Mouse (Mus musculus) thymus, adult 2 months (tissue): Measurements from ENCODE around the gene Edem2. TPM values are rescaled to one million over a fixed set of nuclear protein-coding genes. Genes with fewer than 3 reads are reported as not detected.
"Not testable (repeated sequence)": the region's sequence is repeated elsewhere in the genome, so short reads cannot be mapped to it uniquely, and the experiment has no call there.

Experiments
- DNase-seq: peaks from one replicate; pipeline ENCODE4 v3.0.0; 2021
- H3K27ac ChIP-seq: fragments of 200-500 bp; 2 replicates; pipeline ENCODE4 v1.5.1; 2012; ENCODE audit warnings: low read length, control low read depth; ENCODE audit not compliant: control insufficient read depth, insufficient read depth
- H3K27me3 ChIP-seq: fragments of 200-500 bp; 2 replicates; pipeline ENCODE4 v1.6.1; 2012; ENCODE audit warnings: mild to moderate bottlenecking, low read length, moderate library complexity, mixed read lengths; ENCODE audit not compliant: control insufficient read depth, insufficient read depth
- H3K36me3 ChIP-seq: fragments of 200-500 bp; 2 replicates; pipeline ENCODE4 v1.6.1; 2012; ENCODE audit warnings: mild to moderate bottlenecking, low read length, moderate library complexity; ENCODE audit not compliant: control insufficient read depth, insufficient read depth
- H3K4me1 ChIP-seq: fragments of 200-500 bp; replicated peaks from 2 replicates; pipeline ENCODE4 v1.6.1; 2012; ENCODE audit warnings: low read length; ENCODE audit not compliant: control insufficient read depth, insufficient read depth
- H3K4me3 ChIP-seq: fragments of 200-500 bp; 2 replicates; pipeline ENCODE4 v1.5.1; 2012; ENCODE audit warnings: mild to moderate bottlenecking, low read length, control low read depth, moderate library complexity; ENCODE audit not compliant: control insufficient read depth, insufficient read depth
- CTCF ChIP-seq: fragments of 200-500 bp; IDR thresholded peaks from 2 replicates; pipeline ENCODE4 v1.5.1; 2012; ENCODE audit warnings: mild to moderate bottlenecking, control low read depth, low read length, moderate library complexity, borderline replicate concordance; ENCODE audit not compliant: control insufficient read depth, poor library complexity, insufficient read depth; ENCODE audit errors: extremely low read depth
- POLR2A ChIP-seq: fragments of 200-500 bp; IDR thresholded peaks from 2 replicates; pipeline ENCODE4 v1.6.1; 2012; ENCODE audit warnings: mild to moderate bottlenecking, low read length, control low read depth, moderate library complexity; ENCODE audit not compliant: control insufficient read depth, poor library complexity, insufficient read depth; ENCODE audit errors: extremely low read depth
- WGBS: fragments of 180-500 bp; shearing (Covaris S2); methylation state at CpG from one replicate; pipeline ENCODE4 v1.1.7; 2018; 5-methylcytosine and 5-hydroxymethylcytosine counted together
- polyA plus RNA-seq: library from polyadenylated mRNA; depleted of rRNA; stranded (reverse); fragments of >200 nt; gene quantifications from 2 replicates; pipeline ENCODE4 v1.2.3, GENCODE M21; 2012

Edem2 gene
- polyA plus RNA-seq, 1 experiment = 55.8 TPM

DNA sequence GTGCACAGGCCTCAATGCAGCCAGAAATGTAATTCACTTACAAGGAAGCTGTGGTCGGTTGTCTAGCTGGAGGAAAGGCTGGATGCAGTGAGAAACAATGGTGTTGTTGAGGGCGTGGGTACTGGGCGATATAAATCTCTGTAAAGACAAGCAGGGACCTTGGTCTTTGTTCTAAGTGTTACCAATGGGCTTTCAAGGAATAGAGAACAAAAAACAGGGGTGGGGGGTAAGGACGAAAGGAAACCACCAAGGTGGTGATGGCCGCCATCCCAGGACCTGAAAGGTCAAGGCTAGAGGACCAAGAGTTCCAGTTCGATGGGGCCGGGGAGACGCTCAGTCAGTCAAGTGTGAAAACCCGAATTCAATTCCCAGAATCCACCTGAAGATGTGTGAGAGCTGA lies 8.5 kb upstream of the Edem2 start:
- no peak for DNase-seq
- WGBS = 57% methylated on average over 9 of the region's 9 CpGs
- no peaks in the 10 kb centered on the region for H3K36me3 ChIP-seq
- H3K4me1 ChIP-seq = no peaks in the 10 kb centered on the region
- no peak overlapping the region for H3K27ac ChIP-seq
- no peak overlapping the region for H3K4me3 ChIP-seq
- H3K27me3 ChIP-seq = no peaks in the 10 kb centered on the region
- no peak for TF ChIP-seq CTCF
- no peak for TF ChIP-seq POLR2A

GRCm38 (mm10) chr2:155736936-155737335 lies 7.7 kb upstream of the Edem2 start:
- 87% methylated on average over 6 of the region's 6 CpGs for WGBS
- TF ChIP-seq POLR2A = no peak
- TF ChIP-seq CTCF = no peak
- DNase-seq = no peak
- Histone ChIP-seq H3K27me3 (no peaks in the 10 kb centered on the region), H3K36me3 (no peaks in the 10 kb centered on the region), H3K4me1 (no peaks in the 10 kb centered on the region), H3K4me3 (no peak overlapping the region), H3K27ac (no peak overlapping the region)

DNA sequence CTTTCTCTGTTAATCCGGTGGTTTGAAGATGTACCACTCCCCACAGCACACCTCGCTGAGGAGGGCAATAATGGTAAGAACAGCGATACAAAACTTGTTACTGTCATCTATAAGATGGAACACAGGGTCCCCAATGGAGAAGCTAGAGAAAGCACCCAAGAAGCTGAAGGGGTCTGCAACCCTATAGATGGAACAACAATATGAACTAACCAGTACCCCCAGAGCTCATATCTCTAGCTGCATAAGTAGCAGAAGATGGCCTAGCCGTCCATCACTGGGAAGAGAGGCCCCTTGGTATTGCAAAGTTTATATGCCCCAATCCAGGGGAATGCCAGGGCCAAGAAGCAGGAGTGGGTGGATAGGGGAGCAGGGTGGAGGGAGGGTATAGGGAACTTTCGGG lies 6.5 kb upstream of the Edem2 start, which contains the start of gene Gm17581:
Gene Gm17581 (minus strand): TSS at position 101 of the 400 bp plus-strand sequence.
- not testable (repeated sequence) for DNase-seq, H3K4me1 ChIP-seq, H3K36me3 ChIP-seq, H3K27ac ChIP-seq, H3K27me3 ChIP-seq, H3K4me3 ChIP-seq
- WGBS = 96% methylated on average over 5 of the region's 5 CpGs

- Histone ChIP-seq H3K4me1 (no peaks in the 10 kb centered on the region), H3K36me3 (no peaks in the 10 kb centered on the region), H3K27ac (no peak overlapping the region), H3K27me3 (no peaks in the 10 kb centered on the region), H3K4me3 (no peak overlapping the region)
- DNase-seq = no peak
- no peak for TF ChIP-seq POLR2A
- no peak for TF ChIP-seq CTCF
- 93% methylated on average over 5 of the region's 5 CpGs for WGBS
Observed at GRCm38 (mm10) chr2:155735080-155735479, 5.8 kb upstream of the Edem2 start.

DNA sequence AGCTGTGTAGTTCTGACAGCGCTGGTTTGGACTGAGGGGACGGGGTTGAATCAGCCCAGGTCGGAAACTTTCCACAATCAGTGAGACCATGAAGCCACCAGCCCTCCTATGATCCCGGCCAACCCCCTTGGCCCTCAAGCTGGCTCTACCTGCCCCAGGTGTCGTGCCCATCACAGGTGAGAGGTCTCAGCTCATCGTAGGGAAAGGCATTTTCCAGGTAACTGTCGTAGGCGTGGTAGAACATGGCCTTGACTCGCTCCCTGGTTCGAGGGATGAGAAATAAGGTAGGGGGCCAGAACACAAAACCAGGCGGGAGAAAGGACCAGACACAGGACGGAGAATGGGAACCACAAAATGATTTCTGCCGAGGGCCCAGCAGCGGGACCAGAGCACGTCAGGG lies 533 bp downstream of the Edem2 start:
- TF ChIP-seq POLR2A = no peak
- no peak for TF ChIP-seq CTCF
- H3K36me3 ChIP-seq = no peaks in the 10 kb centered on the region
- peak overlapping the region; percentile 82 for H3K4me3 ChIP-seq
- peaks cover 5% of the 10 kb centered on the region for H3K4me1 ChIP-seq
- DNase-seq = no peak
- no peak overlapping the region for H3K27ac ChIP-seq
- no peaks in the 10 kb centered on the region for H3K27me3 ChIP-seq
- WGBS = 5% methylated on average over 15 of the region's 15 CpGs

DNA sequence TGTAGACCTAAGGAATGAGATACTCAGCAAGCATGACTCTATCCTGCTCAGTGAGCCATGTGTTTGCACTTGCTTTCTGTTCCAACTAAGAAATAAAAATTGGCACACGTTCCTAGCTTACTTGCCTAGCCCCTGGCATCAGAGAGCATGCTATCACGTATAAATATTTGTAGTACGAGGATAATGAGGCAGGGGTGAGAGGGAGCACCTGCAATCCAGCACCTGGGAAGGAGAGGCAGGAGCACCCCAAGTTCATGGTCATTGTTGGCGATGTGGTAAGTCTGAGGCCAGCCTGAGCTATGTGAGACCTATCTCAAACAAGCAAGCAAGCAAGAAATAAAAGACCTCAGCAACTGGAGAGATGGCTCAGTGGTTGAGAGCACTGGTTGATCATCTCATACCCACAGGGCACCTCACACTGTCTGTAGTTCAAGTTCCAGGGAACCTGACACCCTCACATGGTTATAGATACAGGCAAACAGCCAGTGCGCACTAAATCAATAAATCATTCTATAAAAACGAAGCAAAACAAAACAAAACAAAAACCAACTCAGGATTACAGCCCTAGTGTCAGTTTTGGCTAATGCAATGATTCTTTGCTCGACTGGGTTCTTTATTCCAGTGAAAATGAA lies 1.4 kb downstream of the Edem2 start:
- Histone ChIP-seq H3K27ac (no peak overlapping the region), H3K27me3 (no peaks in the 10 kb centered on the region), H3K36me3 (no peaks in the 10 kb centered on the region), H3K4me3 (no peak overlapping the region), H3K4me1 (peaks cover 5% of the 10 kb centered on the region)
- WGBS = 81% methylated on average over 7 of the region's 7 CpGs
- TF ChIP-seq POLR2A = no peak
- no peak for TF ChIP-seq CTCF
- DNase-seq = no peak

DNA sequence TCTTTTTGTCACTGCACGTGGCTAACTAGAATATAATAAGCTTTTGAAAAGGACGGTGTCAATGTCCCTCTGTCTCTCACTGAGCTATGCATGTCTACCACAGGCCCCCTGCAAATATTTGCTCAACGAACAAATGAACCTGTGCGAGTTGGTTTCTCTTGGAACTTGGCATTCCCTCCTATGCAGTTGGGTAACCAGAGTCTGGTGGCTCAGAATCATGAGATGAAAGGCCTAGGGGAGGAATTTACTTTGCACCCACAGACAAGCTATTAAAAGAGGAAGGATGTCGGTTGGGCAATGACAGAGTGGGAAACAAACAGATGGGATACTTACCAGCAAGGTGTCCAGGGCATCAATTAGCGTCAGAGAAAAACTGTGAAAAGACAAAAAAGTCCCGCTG lies 3.0 kb downstream of the Edem2 start:
- WGBS = 53% methylated on average over 7 of the region's 7 CpGs
- no peak overlapping the region for H3K27ac ChIP-seq
- no peak for TF ChIP-seq POLR2A
- no peak for TF ChIP-seq CTCF
- H3K27me3 ChIP-seq = no peaks in the 10 kb centered on the region
- no peak for DNase-seq
- H3K36me3 ChIP-seq = no peaks in the 10 kb centered on the region
- H3K4me3 ChIP-seq = no peak overlapping the region
- peaks cover 5% of the 10 kb centered on the region for H3K4me1 ChIP-seq
